Mouse (Mus musculus) thymus, postnatal 25 days (tissue): ENCODE measurements around the gene Cd247.
"Not testable (repeated sequence)": the region's sequence is repeated elsewhere in the genome, so short reads cannot be mapped to it uniquely, and the experiment has no call there.

Experiments
- DNase-seq: peaks from one replicate; pipeline ENCODE4 v3.0.0; 2022

Gene Cd247

DNA sequence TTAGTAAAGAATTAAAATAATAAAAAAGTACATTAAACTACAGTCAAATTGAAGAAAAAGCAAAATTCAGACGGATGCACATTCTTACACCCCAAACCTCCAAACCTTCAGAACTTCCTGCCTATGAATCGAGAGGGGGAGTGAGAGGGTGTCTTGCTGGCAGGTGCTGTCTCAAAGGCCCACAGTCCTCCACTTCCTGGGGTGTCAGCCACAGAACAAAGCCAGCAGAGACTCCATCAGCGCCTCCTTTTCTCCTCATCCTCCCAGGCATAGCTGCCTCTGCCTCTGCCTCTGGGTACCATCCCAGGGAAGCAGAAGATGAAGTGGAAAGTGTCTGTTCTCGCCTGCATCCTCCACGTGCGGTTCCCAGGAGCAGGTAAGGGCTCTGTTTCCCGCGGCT, at the start of gene Cd247:
TSS of gene Cd247 (plus strand) at position 171 of the 400 bp plus-strand sequence.
- DNase-seq: peak; percentile 82

DNA sequence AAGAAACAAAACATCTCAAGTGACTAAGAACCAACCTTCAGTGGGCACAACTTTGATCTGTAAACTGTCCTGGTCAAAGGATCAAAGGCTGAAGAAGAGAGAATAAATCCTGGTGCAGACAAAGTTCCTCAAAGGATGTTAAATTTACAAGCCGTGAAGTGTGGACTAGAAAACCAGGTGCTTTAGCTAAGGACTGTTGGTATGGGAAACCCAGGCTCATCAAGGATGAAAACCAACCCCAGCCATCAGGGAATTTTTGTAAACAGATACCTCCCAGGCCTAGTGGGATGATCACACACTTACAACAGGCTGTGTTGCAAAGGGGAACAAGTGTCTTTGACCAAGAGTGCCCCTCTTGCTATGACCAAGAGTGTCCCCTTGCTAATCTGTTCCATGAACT, 49.5 kb upstream of the Cd247 start:
- DNase-seq: no peak

DNA sequence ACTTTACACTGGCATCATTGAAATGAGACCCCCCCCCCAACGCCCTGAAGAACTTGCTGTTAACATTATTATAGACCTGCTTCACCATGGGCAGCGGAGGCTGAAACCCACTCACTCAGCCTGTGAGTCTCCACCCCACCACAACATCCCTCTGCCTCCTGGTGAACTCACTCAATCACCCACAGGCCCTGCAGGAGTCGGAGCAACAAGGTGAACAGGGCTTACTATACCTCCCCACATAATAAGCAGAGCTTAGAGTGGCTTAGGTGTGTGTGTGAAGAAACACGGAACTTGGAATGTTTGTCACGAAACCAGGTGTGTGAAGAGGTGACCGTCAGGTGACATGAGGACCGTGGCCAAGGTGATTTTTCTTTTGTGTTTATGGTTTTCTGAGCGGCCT, 46.5 kb upstream of the Cd247 start:
- DNase-seq: no peak

DNA sequence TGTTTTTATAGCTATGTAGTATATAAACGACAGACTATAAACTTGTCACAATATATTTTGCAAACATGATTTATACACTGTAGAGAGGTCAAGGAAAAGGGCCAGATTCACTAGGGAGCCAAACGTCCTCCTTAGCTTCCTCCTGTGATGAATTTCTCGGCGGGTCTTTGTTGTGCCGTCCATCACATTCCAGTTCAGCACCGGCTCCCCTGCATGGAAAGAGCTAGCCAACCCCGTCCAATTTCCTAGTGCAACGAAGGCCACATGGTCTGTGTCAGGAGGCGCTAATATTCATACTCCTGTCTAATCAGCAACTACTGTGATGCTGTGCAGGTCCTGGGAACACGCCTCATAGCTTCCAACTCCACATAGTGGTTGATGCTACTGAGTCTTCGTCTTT, 40.4 kb upstream of the Cd247 start:
- DNase-seq: no peak

DNA sequence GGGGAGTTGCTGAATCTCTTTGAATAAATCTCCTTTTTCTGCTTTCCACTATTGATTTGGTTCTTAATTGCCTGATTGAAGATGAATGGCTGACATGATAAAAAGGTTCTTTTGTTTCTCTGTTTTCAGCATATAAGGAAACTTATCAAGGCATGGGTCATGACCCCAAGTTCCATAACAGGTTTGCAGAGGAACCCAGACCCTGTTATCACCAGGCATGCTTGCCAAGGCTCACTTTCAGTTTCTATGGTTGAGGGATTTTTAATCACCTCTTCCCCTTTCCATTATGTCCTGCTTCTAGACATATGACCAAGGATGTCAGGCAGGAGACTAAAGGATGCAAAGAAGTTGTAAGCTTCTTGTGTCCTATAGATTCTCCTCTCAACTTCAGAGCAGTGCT, 37.3 kb upstream of the Cd247 start:
- DNase-seq: no peak

DNA sequence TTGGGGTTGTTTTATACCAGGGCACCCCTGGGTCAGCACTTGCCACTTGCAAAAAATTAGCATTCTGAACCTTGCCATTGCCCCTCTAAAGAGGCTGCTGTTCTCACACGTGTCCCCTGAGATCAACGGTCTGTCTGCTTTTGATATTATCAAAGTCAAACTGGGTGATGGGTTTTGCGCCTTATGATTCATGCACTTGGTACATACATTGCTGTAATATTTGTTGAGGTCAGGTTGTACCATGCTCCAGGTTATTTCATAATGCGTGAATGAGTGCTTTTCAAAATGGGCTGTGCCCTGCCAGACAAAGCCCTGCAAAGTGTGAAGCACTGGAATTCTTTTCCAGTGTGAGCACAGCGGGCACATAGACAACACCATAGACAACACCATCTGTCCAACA, 36.6 kb upstream of the Cd247 start:
- DNase-seq: no peak

DNA sequence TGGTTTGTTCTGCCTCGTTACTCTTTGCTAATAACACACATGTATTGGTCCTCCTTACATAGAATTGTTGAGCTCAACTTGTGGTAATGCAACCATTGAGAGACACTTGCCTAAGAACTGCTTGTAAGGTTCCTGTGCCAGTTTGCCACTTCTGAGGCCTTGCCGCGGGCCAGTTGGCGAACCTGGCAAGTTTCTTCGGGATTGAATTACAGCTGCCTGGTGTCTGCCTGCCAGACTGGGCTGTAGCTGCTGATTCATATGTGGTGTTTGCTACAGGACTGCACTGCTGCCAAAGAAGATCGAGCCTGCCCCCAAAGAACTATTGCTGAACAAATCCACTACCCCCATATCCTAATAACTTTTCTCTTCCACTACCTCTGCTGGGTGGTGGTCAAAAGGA, 34.3 kb upstream of the Cd247 start:
- no peak for DNase-seq

DNA sequence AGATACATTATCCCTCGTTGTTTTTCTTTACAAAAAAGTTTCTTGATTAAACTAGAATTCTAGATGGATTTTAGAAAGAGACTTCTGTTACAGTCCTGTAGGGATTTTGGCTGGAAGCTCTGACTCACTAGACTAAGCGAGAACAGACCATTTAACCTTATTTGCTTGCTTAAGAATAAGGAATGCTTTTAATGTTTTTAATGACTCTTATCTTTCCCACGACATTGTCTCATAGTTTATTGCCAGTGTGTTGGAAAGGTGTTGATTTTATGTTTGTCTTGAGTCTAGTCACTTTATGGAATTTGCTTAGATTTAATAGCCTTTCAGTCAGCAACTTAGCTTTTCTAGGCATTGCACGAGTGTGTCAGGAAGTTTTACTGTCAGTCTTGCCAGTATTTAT, 33.3 kb upstream of the Cd247 start:
- DNase-seq: no peak

DNA sequence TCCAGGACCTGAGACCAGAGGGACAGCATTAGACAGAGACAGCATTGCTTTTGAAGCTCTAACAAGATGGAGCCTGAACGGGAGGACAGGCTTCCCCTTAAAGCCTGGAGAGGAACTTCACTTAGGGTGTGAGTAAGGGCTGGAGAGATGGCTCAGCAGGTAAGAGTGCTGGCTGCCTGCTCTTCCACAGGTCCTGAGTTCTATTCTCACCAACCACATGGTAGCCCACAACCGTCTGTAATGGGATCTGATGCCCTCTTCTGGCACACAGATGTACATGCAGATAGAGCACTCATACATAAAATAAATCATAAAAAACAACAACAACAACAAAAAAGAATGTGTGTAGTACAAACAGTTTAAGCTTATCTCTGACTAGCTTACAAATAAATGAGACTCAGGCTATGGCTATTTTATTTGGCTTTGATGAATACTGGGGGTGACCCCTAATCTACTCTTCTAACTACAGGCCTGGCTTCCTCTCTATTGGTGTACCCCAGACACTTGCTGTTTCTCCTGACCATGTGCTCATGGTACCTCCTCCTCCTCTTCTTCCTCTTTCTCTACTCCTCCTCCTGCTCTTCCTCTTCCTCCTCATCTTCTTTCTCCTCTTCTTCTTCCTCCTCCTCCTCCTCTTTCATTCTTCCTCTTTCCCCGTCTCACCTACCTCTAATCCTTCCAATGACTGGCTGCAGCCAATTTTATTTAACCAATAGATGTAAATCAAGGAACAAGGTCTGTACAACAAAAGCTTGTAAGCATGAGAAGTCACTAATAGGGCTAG, 26.8 kb upstream of the Cd247 start:
- no peak for DNase-seq

DNA sequence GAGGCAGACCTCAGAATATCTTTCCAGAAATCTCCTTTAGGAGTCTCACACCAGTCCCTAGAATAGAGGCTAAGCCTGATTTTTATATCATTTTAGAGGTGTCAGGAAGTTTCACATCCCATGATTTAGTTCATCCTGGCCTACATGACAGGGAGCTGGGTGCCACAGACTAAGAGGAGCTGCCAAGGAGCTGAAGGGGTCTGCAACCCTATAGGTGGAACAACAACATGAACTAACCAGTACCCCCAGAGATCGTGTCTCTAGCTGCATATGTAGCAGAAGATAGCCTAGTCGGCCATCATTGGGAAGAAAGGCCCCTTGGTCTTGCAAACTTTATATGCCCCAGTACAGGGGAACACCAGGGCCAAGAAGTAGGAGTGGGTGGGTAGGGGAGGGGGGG, 26.0 kb upstream of the Cd247 start:
- DNase-seq: not testable (repeated sequence)

DNA sequence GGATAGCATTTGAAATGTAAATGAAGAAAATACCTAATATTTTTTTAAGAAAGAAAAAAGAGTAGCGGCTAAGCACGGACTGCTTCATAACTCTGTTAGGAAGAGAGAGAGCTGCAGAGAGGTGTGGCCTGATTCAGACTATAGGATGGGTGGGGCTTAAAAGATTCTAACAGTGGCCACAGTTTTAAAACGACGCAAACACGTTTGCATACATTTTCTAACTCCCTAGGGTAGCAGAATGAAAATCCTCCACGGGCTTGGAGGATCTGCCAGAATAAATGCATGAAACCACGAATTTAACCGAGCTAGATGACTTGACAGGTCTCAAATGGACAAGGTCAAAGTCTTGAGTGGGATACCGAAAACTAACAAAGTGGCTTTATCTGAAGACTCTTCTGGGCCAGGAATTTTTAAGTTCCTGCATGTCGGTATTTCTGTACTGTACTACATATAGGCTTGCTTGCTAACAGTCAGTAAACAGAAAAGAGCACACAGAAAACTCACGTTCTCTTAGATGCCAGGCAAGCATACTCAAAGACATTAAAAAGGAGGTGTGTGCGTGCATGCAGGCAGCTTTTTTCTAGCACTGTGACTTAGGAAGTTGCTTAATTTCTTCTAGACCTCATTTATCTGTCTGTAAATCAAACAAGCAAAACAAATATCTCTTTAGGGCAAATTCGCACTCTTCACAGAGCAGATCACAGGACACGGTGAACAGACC, 25.4 kb upstream of the Cd247 start:
- DNase-seq: no peak

DNA sequence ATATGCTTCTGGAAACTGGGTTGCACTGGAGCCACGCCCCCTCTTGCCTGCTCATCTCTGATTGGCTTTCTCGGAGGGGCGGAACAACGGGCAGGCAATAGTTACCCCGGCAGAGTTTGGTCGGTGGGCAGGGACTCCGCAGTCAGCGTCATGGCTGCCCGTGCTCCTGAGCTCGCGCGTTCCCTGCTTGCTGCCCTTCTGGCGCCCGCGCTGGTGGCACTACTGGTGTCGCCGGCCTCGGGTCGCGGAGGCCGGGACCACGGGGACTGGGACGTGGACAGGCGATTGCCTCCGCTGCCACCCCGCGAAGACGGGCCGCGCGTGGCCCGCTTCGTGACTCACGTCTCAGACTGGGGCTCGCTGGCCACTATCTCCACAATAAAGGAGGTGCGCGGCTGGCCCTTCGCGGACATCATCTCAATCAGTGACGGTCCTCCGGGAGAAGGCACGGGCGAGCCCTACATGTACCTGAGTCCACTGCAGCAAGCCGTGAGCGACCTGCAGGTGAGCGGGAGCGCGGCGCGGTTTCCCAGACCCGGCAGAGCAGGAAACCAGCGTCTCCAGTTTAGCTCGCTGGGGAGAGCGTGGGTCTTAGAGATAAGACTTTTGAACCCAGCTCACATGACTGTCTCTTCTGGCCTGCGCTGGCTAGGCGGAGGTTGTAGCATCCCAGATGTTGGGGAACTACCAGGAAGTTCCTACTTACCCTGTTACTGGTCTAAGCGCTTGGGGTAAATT, 24.7 kb upstream of the Cd247 start, which contains the start of gene Creg1:
TSS of gene Creg1 (plus strand) at position 112 of the 738 bp plus-strand sequence.
- peak; percentile 94 for DNase-seq

DNA sequence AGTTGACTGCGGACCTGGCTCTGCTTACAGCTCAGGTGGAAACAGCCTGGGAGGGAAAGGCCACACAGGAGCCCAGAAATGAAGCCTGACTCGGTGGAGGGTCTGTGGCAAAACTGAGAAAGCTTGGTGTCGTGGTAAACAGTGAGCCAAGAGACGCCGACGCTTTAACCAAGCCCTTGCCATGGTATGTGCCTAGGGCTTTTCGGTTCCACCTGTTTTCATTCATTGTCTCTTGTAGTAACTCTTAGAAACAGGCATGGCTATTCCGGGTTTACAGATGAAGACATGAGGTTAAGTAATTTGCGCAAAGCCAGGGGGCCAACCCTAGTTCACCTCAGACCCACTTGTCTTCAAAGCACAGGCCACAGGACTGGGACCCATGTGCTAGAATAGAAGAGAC, 23.9 kb upstream of the Cd247 start:
- DNase-seq: no peak

DNA sequence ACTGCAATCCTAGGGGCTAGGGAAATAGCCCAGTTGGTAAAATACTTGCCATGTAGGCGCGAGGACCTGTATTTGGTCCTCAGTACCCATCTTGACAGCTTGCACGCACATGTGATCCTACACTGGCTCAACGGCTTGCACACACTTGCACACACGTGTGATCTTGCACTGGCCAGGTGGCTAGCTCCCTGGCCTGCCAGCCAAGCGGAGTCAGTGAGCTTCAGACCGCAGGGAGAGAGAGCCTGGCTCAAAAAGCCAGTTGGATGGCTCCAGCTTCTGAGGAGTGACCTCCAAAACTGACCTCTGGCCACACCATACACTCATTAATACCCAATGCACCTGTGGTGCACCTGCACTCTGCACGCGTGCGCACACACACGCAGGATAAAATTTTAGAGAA, 23.4 kb upstream of the Cd247 start:
- no peak for DNase-seq

DNA sequence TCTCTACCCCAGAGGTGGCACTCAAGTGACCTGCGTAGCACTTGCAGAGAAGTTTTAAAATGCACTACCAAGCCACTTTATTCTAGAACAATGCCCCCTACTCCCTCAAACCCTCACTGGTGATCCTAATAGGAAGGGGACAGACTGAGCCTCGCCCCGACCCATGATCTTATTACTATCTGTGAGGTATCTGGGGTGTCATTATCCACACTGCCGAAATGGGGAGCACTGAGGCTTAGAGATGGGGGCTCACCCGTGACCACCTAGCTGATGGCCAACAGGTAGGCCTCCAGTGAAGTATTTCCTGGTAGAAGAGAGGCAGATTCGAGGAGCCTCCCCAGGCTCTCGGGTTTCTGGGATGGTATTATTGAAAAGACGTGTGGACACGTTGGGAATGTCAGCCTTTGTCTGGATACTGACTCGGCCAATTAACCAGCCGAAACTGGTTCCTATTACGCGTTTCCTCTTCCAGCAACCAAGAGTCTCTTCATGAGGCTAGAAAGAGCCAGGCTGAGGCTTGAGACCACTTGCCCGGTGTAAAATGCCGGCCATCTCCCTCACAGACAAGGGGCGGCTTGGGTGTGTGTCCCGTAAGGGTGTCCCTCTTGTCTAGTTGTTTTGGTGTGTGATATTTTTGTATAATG, 22.7 kb upstream of the Cd247 start:
- no peak for DNase-seq

DNA sequence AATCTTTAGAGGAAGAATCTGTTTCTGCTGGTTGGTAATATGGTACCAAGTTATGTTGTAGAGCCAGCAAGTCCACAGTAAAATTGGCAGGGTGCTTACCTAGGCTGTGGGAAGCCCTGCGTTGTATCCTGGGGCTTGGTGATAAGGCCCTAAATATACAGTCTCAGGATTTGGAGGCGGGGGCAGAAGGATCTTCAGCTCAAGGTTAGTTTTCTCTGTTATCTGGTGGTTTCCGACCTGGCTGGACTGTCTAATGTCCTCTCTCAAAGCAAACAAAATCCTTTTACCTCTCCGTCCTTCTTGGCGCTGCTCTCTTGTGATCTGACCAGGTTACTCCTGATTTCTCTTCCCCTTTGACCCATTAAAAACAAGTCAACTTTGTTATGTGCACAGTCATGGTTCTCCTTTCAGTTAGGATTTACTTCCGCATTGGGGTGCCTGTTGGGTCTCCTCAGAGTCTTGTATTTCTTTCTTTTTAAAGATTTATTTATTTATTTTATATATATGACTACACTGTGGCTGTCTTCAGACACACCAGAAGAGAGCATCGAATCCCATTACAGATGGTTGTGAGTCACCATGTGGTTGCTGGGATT, 22.1 kb upstream of the Cd247 start:
- DNase-seq: no peak

DNA sequence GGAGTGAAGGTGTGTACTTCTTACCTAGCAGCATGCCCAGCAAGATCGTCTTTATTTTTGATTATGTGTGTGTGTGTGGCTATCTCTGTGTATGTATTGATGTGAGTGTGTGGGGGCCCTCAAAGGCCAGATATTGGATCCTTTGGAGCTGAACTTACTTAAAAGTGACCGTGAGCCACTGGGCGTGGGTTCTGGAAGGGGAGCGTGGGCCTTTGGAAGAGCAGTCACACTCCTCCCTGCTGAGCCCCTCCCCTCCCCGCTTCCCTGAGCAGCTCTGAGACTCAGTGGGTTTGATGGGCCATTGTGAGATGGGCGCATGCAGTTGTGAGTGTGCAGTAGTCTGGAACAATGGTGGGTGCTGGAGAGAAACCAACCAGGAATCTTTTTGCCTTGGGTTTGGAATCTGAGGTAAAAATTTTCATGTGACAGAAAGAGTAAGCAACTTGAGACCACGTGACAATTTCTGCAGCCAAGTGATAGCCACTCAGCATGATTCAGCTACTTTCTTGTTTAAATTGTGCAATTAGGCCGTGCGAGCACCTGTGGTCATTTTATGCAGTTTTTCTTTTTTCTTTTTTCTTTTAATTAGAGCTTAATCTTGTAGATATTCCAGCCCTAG, 19.5 kb upstream of the Cd247 start:
- DNase-seq: no peak

DNA sequence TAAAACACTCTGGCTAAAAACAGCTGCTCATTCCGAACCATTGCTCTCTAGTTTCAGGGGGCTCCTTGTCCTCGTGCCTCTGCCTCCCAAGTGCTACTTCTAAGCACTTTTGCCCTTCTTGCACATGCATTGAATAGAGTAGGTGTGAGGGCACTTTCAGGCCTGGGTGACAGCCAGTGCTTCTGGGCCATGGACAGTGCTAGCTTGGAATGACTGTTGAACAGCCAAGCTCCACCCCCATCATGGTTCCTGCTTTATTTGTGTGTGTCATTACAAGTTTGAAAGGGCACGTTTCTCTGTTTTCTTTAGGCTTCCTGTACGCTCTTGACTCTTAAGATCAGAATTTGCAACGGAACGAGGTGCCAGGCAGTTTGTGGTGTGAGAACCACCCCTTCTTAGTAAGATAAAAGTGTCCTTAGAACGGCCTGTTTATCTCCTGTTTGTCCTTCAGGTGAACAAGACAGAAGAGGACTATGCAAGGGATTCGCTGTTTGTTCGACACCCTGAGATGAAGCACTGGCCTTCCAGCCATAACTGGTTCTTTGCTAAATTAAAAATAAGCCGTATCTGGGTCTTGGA, 18.2 kb upstream of the Cd247 start:
- no peak for DNase-seq

DNA sequence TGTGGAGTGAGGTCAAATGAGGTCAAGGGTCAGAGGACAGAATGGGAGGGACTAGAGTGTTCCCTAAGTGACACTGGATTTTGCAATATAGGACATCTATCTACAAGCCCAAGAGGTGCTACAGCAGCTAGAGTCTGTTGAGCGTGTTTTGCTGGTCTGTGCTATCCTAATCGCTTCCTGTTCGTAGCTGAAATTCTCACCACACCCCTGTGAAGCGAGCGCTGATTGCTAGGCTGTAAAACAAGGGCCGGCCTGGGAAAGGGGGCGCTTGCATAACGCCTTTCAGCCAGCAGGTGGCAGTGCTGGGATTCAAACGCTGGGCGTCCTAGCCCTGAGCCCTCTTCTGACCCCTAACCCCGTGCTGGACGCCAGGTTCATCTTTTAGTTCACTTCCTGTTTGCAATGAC, 17.0 kb upstream of the Cd247 start:
- peak; percentile 81 for DNase-seq

DNA sequence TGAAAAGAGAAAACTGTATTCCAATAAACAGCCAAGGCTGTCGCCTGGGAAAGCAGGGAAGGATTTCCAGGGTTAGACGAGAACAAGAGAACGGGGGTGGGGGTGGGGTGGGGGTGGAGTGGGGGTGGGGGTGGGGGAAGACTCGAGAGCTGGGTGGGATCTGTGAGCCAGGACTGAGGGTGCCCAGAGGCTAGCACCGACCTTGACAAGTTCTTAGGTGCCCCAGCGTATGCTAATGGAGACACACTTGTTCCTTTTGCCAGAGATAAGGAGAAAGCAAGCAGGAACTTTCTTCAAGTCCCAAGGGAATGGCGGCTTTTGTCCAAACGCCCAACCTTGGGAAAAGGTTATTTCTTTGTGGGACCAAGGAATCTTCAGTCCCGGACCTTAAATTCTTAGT, 16.5 kb upstream of the Cd247 start:
- DNase-seq: no peak

DNA sequence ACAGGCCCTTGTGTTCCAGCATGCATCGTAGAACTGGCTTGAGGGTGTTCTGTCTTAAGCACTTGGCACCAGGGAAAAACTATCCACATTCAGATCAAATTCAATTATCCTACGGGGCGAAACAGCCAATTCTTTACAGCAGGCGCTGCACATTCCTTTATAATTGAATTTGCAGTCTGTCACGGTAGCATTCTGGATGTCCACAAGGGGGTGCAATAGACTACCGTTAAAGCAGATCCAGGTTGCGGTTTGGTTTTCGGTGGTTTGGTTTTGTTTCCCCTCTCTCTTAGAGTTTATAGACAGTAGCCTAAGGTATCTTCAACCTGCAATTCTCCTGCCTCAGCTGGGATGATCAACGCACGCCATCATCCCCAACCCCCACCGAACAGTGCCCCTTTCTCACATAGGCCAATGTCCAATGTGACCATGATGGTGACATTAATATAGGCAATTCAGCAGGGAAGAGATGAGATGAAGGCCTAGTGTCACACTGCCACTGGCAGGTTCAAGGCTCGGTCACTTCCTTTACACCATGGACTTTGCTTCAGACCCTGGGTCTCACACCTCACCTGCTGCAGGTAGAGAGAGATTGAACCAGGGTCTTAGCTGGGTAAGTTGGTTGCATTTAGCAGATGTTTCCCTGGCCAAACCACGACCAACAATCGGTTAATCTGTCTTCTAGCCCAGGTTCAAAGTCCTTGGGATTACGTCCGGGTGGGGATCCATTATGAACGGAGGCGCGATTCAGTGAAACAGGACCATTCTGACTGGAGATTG, 12.8 kb upstream of the Cd247 start:
- peak; percentile 68 for DNase-seq
